ENCODE assay signal across 8 mouse cellular contexts in genomic region chr9:68716961-68717360, GRCm38 (mm10).
DNase-seq lines count a peak whose midpoint lies in the region; ATAC-seq and TF ChIP-seq lines count a peak whose summit lies in the region.
"Had no signal": no experiment of that assay in that cellular context is flagged by ENCODE, and none has a peak within 500 bp of the region (broad histone marks: within the 10 kb centered on the region; RNA-seq: fewer than 3 reads in every experiment).

No protein-coding gene starts in this region.

- no peaks in the 10 kb centered on the region for H3K27me3 ChIP-seq in ES-Bruce4 (ENCODE audit: control insufficient read depth, insufficient read depth, low read length, poor library complexity, severe bottlenecking)
- no peaks in the 10 kb centered on the region for H3K27me3 ChIP-seq in liver, postnatal 0 days (ENCODE audit: insufficient read depth, low read length)
- H3K27me3 ChIP-seq: liver, embryonic 15.5 days had no signal

- no peak for TF ChIP-seq POLR2A in ES-Bruce4 (IDR thresholded peaks at IDR 0.05; ENCODE audit: insufficient read depth, low read length)
- TF ChIP-seq POLR2A in embryonic fibroblast, embryonic 13.5 days (IDR thresholded peaks at IDR 0.05; ENCODE audit: low read depth, low read length): no peak

- H3K4me1 ChIP-seq in ES-Bruce4 (ENCODE audit: control insufficient read depth, insufficient read depth, low read length): no peaks in the 10 kb centered on the region
- H3K4me1 ChIP-seq in embryonic fibroblast, embryonic 13.5 days (ENCODE audit: control insufficient read depth, insufficient read depth, low read length): no peaks in the 10 kb centered on the region
- H3K4me1 ChIP-seq in liver, postnatal 0 days (ENCODE audit: insufficient read depth): no peaks in the 10 kb centered on the region
- H3K4me1 ChIP-seq: liver, embryonic 15.5 days had no signal

- no peak overlapping the region for H3K27ac ChIP-seq in ES-Bruce4 (ENCODE audit: insufficient read depth, low read length)
- H3K27ac ChIP-seq in embryonic fibroblast, embryonic 13.5 days (ENCODE audit: insufficient read depth, low read length): no peak overlapping the region
- no peak overlapping the region for H3K27ac ChIP-seq in liver, postnatal 0 days (ENCODE audit: low read depth)
- H3K27ac ChIP-seq: liver, embryonic 15.5 days had no signal

- no peaks in the 10 kb centered on the region for H3K36me3 ChIP-seq in ES-Bruce4 (ENCODE audit: control insufficient read depth, insufficient read depth, low read length, poor library complexity, severe bottlenecking)
- H3K36me3 ChIP-seq in liver, postnatal 0 days (replicated peaks; ENCODE audit: insufficient read depth, low read length): no peaks in the 10 kb centered on the region
- H3K36me3 ChIP-seq: liver, embryonic 15.5 days had no signal

- ATAC-seq in liver, postnatal 0 days: no peak
- no peak for ATAC-seq in granulocyte monocyte progenitor cell, adult 5-6 weeks (replicated peaks; ENCODE audit: poor library complexity, severe bottlenecking)

- no peak overlapping the region for H3K4me2 ChIP-seq in liver, postnatal 0 days (ENCODE audit: low read depth, low read length)
- H3K4me2 ChIP-seq: liver, embryonic 15.5 days had no signal

- TF ChIP-seq CTCF in ES-Bruce4 (IDR thresholded peaks at IDR 0.05; ENCODE audit: low read depth, low read length): peak; percentile 82
- TF ChIP-seq CTCF in embryonic fibroblast, embryonic 13.5 days (IDR thresholded peaks at IDR 0.05; ENCODE audit: borderline replicate concordance, insufficient read depth, low read length): peak; percentile 62; the same call in 1 of the 2 replicates
- peak; percentile 66 for TF ChIP-seq CTCF in liver, postnatal 0 days (IDR thresholded peaks at IDR 0.05; ENCODE audit: low read depth)

- WGBS in liver, postnatal 0 days (ENCODE audit: insufficient replicate concordance): 16% methylated on average over 5 of the region's 5 CpGs

- no peak for TF ChIP-seq EP300 in ES-Bruce4 (IDR thresholded peaks at IDR 0.05; ENCODE audit: insufficient read depth, low read depth, low read length)
- no peak for TF ChIP-seq EP300 in liver, postnatal 0 days (IDR thresholded peaks at IDR 0.05; ENCODE audit: low read depth)

- peak; percentile 53 for DNase-seq in kidney, adult 18-20 months
- no peak for DNase-seq in kidney, adult 11 months
- DNase-seq in NIH3T3 (ENCODE audit: low read depth): peak; percentile 48
- DNase-seq in liver, postnatal 0 days: peak; percentile 17

- no peaks in the 10 kb centered on the region for H3K9me3 ChIP-seq in ES-Bruce4 (replicated peaks; ENCODE audit: control insufficient read depth, insufficient read depth, low read length, poor library complexity, severe bottlenecking)
- H3K9me3 ChIP-seq in liver, postnatal 0 days (ENCODE audit: low read length): no peaks in the 10 kb centered on the region
- H3K9me3 ChIP-seq: liver, embryonic 15.5 days had no signal

- H3K9ac ChIP-seq in ES-Bruce4 (ENCODE audit: low read depth, poor library complexity, severe bottlenecking): no peak overlapping the region
- no peak overlapping the region for H3K9ac ChIP-seq in liver, postnatal 0 days (replicated peaks)
- H3K9ac ChIP-seq: liver, embryonic 15.5 days had no signal

- H3K4me3 ChIP-seq in ES-Bruce4 (ENCODE audit: low read depth, low read length): no peak overlapping the region
- no peak overlapping the region for H3K4me3 ChIP-seq in embryonic fibroblast, embryonic 13.5 days (ENCODE audit: insufficient read depth, low read length)
- H3K4me3 ChIP-seq in liver, postnatal 0 days (ENCODE audit: low read depth, low read length): no peak overlapping the region
- H3K4me3 ChIP-seq: liver, embryonic 15.5 days had no signal
